Mouse (Mus musculus): ENCODE measurements around the gene Accs.

DNA sequence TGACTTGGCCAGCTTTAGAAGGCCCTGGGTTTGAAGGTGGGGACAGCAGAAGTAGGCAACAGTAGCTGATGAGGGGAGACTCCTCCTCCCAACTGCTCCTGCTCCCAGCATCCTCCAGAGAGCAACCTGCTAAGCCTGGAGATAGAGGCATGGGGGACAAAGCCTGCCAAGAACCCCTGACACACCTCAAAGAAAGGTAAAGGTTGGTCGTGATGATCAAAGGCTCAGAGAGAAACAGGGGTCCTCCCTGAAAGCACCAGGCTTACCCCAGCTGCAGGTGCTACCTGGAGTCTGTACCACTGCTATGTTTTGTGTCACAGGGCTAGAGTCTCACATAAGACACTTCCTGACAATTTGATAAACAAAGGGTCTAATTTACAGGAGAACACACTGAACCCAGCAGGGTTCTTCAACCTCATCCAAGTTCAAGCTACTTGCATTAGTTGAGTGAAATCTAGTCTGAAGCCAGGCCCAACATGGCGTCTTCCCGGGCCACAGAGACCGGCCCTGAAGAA lies 21.7 kb upstream of the Accs start:
- TF ChIP-seq CTCF (IDR thresholded peaks at IDR 0.05; ENCODE audit: low read depth, low read length) (no peak), POLR2A (IDR thresholded peaks at IDR 0.05; ENCODE audit: extremely low read depth, insufficient read depth, low read length) (no peak)
